Mouse (Mus musculus) liver, embryonic 14 days (tissue): ENCODE results near the gene Adam4. TPM values are rescaled to one million over a fixed set of nuclear protein-coding genes. Genes with fewer than 3 reads are reported as not detected.

Source experiments
- polyA plus RNA-seq: library from polyadenylated mRNA; depleted of rRNA; stranded (reverse); fragments of >200 nt; gene quantifications from 2 replicates; pipeline ENCODE4 v1.2.3, GENCODE M21; 2012; rRNA removed

Gene Adam4
- 0.28 and 0.36 TPM in 2 replicates for polyA plus RNA-seq

GRCm38 (mm10) chr12:81421846-81422245 lies at the start of gene Adam4:
TSS of gene Adam4 (minus strand) at chr12:81421946.

GRCm38 (mm10) chr12:81379364-81379763 lies 42.4 kb downstream of the Adam4 start, which contains the start of gene Gm4787:
TSS of gene Gm4787 (minus strand) at chr12:81379464.

Other genes with a start within 250 kb of the Adam4 start
- gene Slc8a3, start 88.8 kb downstream of the Adam4 start, polyA plus RNA-seq = 0.02 and 0.03 TPM in 2 replicates
- 0.22 and 0.23 TPM in 2 replicates for gene Gm4787, start 42.5 kb downstream of the Adam4 start, polyA plus RNA-seq
- gene Cox16, start 63.2 kb upstream of the Adam4 start, polyA plus RNA-seq = 39.3 and 44.5 TPM in 2 replicates
- gene Gm20498, start 111.0 kb upstream of the Adam4 start, polyA plus RNA-seq = 5.4 and 7.2 TPM in 2 replicates
- gene Synj2bp, start 111.0 kb upstream of the Adam4 start, polyA plus RNA-seq = 8.3 and 10.0 TPM in 2 replicates
- gene Adam21, start 146.5 kb upstream of the Adam4 start, polyA plus RNA-seq = 0.02 and 0.03 TPM in 2 replicates
- 30.2 and 32.4 TPM in 2 replicates for gene Med6, start 173.1 kb upstream of the Adam4 start, polyA plus RNA-seq
- gene Ttc9, start 209.3 kb upstream of the Adam4 start, polyA plus RNA-seq = 0.01 and 0.05 TPM in 2 replicates